Mouse (Mus musculus) limb, embryonic 11.5 days (tissue): ENCODE results near the gene Olfr272. TPM values are rescaled to one million over a fixed set of nuclear protein-coding genes. Genes with fewer than 3 reads are reported as not detected.

ENCODE experiments used
- ATAC-seq: fragments of 200-750 bp; cut with Nextera tagmentation; 2 replicates; pipeline ENCODE4 v1.8.0; 2017; ENCODE audit warnings: low read depth; ENCODE audit not compliant: insufficient number of reproducible peaks, low FRiP score, low TSS enrichment
- DNase-seq: peaks from one replicate; pipeline ENCODE4 v3.0.0-alpha.2; 2015; ENCODE audit warnings: low spot score
- H3K27ac ChIP-seq: fragments of 300-500 bp; sonication (generic); replicated peaks from 2 replicates; pipeline ENCODE4 v1.5.1; 2014; ENCODE audit warnings: low read depth, mild to moderate bottlenecking, low read length
- H3K27me3 ChIP-seq: fragments of 300-500 bp; sonication (generic); 2 replicates; pipeline ENCODE4 v1.6.1; 2014; ENCODE audit warnings: mild to moderate bottlenecking, low read length, mixed read lengths; ENCODE audit not compliant: control insufficient read depth, insufficient read depth
- H3K36me3 ChIP-seq: fragments of 300-500 bp; sonication (generic); 2 replicates; pipeline ENCODE4 v1.6.1; 2014; ENCODE audit warnings: mild to moderate bottlenecking, low read length, moderate library complexity, mixed read lengths; ENCODE audit not compliant: control insufficient read depth, insufficient read depth
- H3K4me1 ChIP-seq: fragments of 300-500 bp; sonication (generic); 2 replicates; pipeline ENCODE4 v1.6.1; 2014; ENCODE audit warnings: low read length, mixed read lengths; ENCODE audit not compliant: control insufficient read depth, insufficient read depth
- H3K4me2 ChIP-seq: fragments of 300-500 bp; sonication (generic); 2 replicates; pipeline ENCODE4 v1.6.1; 2014; ENCODE audit warnings: low read depth, mild to moderate bottlenecking, moderate library complexity; ENCODE audit not compliant: severe bottlenecking
- H3K4me3 ChIP-seq: fragments of 300-500 bp; sonication (generic); 2 replicates; pipeline ENCODE4 v1.5.1; 2014; ENCODE audit warnings: low read depth, low read length
- H3K9ac ChIP-seq: fragments of 300-500 bp; sonication (generic); 2 replicates; pipeline ENCODE4 v1.6.1; 2014; ENCODE audit warnings: mild to moderate bottlenecking, low read length
- H3K9me3 ChIP-seq: fragments of 300-500 bp; sonication (generic); 2 replicates; pipeline ENCODE4 v1.6.1; 2016; ENCODE audit warnings: low read length; ENCODE audit not compliant: control insufficient read depth
- WGBS: fragments of 180-500 bp; shearing (Covaris S2); extraction: QIAGEN DNeasy Blood & Tissue Kit; methylation state at CpG from one replicate; pipeline ENCODE4 v1.1.7; 2014; 5-methylcytosine and 5-hydroxymethylcytosine counted together
- polyA plus RNA-seq: library from polyadenylated mRNA; unstranded; fragments of >200 nt; fragmentation: Nextera tagmentation; extraction: Ambion mirVana; gene quantifications from 2 replicates; pipeline ENCODE4 v1.2.1, GENCODE M21; 2014

The Olfr272 gene
- polyA plus RNA-seq, 1 experiment from 2014 or later, result not detected

DNA sequence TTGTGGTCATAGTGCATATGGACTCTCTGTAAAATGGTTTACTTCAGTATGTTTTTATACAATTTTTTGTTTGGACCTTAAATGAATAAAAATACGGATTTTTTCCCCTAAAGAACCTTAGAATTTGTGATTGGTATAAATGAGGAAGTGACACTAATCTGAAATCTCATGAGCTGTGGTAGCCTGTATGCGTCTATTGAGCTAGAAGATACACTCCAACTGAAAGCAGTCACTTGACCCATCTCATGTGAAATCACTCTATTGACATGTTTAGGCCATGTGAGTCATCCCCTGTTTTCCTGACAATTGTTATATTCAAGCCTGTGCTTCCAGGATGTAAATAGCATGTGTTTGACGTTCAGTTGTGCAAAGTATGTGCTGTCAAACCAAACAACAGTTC is 9.4 kb downstream of the Olfr272 start:
- H3K4me3 ChIP-seq, result no peak overlapping the region
- ATAC-seq (no peak), DNase-seq (no peak)
- no peaks in the 10 kb centered on the region for H3K4me1 ChIP-seq
- no peak overlapping the region for H3K27ac ChIP-seq
- H3K4me2 ChIP-seq, result no peak overlapping the region
- no peaks in the 10 kb centered on the region for H3K27me3 ChIP-seq
- WGBS, result 75% methylated on average over 3 of the region's 3 CpGs
- no peaks in the 10 kb centered on the region for H3K36me3 ChIP-seq
- no peak overlapping the region for H3K9ac ChIP-seq
- H3K9me3 ChIP-seq, result no peaks in the 10 kb centered on the region

DNA sequence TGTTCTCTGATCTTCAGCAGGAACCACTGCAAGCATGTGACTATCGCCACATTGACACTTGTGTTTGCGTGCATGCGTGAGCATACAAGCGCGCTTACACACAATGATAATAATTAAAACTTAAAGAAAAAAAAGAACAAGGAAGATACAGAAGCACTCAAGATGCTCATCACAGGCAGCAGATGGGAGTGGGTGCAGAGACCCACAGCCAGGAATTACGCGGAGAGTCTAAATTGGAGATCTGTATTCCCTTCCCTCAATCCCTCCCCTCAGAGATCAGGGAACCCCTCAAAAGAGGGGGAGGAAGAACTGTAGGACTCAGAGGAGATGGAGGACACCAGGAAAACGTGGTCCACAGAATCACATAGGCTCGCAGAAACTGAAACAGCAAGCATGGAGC is 54.8 kb downstream of the Olfr272 start:
- Histone ChIP-seq H3K27me3 (no peaks in the 10 kb centered on the region), H3K4me3 (no peak overlapping the region), H3K27ac (no peak overlapping the region), H3K36me3 (no peaks in the 10 kb centered on the region), H3K9ac (no peak overlapping the region), H3K4me1 (no peaks in the 10 kb centered on the region), H3K4me2 (no peak overlapping the region), H3K9me3 (no peaks in the 10 kb centered on the region)
- DNase-seq (no peak), ATAC-seq (no peak)
- 93% methylated on average over 9 of the region's 9 CpGs for WGBS

Other genes starting within 250 kb of the Olfr272 start
- not detected in 2 replicates for gene Olfr275, start 104.6 kb downstream of the Olfr272 start, polyA plus RNA-seq
- not detected in 2 replicates for gene Olfr273, start 59.9 kb downstream of the Olfr272 start, polyA plus RNA-seq
- not detected in 2 replicates for gene Olfr270, start 45.4 kb upstream of the Olfr272 start, polyA plus RNA-seq
- not detected in 2 replicates for gene Nipsnap3a, start 70.1 kb upstream of the Olfr272 start, polyA plus RNA-seq
- 55.4 and 58.6 TPM in 2 replicates for gene Nipsnap3b, start 92.7 kb upstream of the Olfr272 start, polyA plus RNA-seq
- gene Abca1, start 240.7 kb upstream of the Olfr272 start, polyA plus RNA-seq, result 4.3 and 4.5 TPM in 2 replicates